Mouse (Mus musculus): ENCODE results near the gene Spi1.

- TF ChIP-seq CTCF (IDR thresholded peaks at IDR 0.05; ENCODE audit: borderline replicate concordance, insufficient read depth, low read depth, low read length) (no peak), POLR2A (IDR thresholded peaks at IDR 0.05; ENCODE audit: borderline replicate concordance, insufficient read depth, low read length) (no peak)
Measured at GRCm38 (mm10) chr2:91157002-91157752, 75.0 kb downstream of the Spi1 start.
